Mouse (Mus musculus) fat pad, adult 2 months (tissue): ENCODE results near the gene Aass.

ENCODE experiments used
- DNase-seq: peaks from one replicate; pipeline ENCODE4 v3.0.0-alpha.2; 2011; ENCODE audit warnings: low read depth, low spot score; ENCODE audit errors: extremely low read depth

Aass gene

DNA sequence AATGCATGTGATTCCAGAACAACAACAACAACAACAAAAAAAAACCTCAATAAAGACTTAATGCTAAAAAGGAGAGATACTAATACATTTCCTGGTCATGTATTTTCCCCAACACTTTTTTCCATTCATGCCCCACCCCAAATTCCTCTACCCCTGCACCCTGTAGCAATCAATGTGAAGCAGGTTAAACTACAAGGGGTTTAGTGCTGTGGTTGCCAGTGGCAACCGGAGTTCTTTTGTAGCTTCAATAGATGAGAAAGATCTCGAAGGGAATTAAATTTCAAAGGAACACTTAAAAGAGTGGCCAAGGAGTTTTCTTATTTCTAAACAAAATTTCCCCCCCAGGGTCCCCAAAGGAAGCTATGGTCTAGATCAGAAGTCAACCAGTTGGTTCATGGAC lies 56.7 kb downstream of the Aass start:
- no peak for DNase-seq

DNA sequence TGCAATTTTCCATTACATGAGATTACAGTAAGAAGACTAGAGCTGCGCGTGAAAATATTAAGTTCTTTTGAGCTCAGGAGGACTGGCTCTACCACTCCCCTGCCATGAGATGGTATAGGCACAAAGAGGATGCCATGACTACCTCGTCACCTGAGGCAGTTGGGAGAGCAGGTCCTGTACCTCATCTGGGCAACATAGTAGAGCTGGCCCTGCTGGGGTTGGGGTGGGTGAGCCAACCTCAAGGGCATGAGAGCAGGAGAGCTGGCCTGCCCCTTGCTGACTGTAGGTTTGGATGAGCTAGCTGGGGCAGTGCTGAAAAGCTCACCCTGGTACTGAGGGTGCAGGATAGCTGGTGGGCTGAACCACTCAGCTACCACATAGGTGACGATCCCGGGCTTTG lies 77.1 kb downstream of the Aass start:
- DNase-seq: no peak

DNA sequence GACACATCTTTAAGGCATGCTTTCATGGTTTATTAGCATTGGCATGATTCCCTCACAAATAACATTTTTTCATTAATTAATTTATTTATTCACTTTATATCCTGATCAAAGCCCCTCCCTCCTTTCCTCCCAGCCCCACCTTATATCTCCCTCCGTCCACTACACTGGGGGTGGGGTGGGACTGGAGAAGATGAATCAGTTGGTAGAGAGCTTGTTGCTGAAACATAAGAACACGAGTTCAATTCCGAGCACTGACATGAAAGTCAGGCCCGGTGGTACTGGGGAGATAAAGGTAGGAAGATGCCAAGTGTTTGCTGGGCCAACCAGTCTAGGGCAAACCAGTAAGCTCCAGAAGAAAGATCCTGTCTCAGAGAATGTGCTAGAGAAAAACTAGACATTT lies 84.0 kb downstream of the Aass start:
- DNase-seq: no peak

DNA sequence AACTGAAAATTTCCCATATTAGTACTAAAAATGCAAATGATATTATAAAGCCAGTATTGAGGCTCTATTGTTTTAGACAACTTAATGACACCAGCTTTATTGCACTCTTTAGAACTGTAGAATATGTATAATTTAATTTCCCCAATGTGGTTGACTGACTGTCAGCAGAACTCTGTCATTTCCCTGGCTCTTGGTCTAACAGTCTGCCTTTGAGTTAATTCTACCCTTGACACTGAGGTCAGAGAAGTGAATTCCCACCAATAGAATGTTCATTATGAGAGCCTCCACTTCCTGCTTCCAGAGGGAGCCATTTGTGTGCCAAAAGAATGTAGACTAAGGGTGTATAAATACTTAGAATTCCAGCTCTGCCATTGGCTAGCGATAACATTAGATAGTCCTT lies 104.5 kb downstream of the Aass start:
- DNase-seq: no peak
